Mouse (Mus musculus) thymus, postnatal 4 days (tissue): Measurements from ENCODE around the gene Crp.

ENCODE experiments used
- DNase-seq: peaks from one replicate; pipeline ENCODE4 v3.0.0; 2021

Gene Crp

GRCm38 (mm10) chr1:172751241-172751640 is 53.4 kb downstream of the Crp start:
- DNase-seq, result no peak

GRCm38 (mm10) chr1:172755151-172755550 is 57.3 kb downstream of the Crp start:
- DNase-seq, result no peak

GRCm38 (mm10) chr1:172759525-172759924 is 61.7 kb downstream of the Crp start:
- DNase-seq, result no peak

GRCm38 (mm10) chr1:172779195-172779594 is 81.3 kb downstream of the Crp start:
- DNase-seq, result no peak

- no peak for DNase-seq
Measured at GRCm38 (mm10) chr1:172785322-172785721, 87.5 kb downstream of the Crp start.

GRCm38 (mm10) chr1:172785886-172786285 is 88.0 kb downstream of the Crp start:
- no peak for DNase-seq

- DNase-seq, result no peak
Measured at GRCm38 (mm10) chr1:172828975-172829374, 131.1 kb downstream of the Crp start.

GRCm38 (mm10) chr1:172847044-172847761 is 149.3 kb downstream of the Crp start:
- DNase-seq, result no peak

- no peak for DNase-seq
Measured at GRCm38 (mm10) chr1:172848171-172848570, 150.3 kb downstream of the Crp start.

- DNase-seq, result no peak
Measured at GRCm38 (mm10) chr1:172875265-172875664, 177.4 kb downstream of the Crp start.

GRCm38 (mm10) chr1:172876675-172877074 is 178.8 kb downstream of the Crp start:
- DNase-seq, result no peak
